ENCODE assay signal across 8 mouse cellular contexts in the genomic region with DNA sequence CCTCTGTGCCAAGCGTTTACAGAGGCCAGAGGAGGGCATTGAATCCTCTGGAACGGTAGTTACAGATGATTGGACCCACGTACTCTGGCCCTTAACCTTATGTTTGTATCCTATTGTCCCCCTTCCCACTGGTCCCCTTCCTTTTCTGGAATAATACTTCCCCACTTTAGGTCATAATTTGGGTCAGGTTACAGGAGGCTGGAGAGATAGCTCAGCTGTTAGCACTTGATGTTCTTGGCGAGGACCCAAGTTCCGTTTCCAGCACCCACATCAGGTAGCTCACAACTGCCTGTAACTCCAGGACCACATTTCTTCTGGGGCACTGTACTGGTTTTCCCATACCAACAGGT. TPM values are rescaled to one million over a fixed set of nuclear protein-coding genes. Genes with fewer than 3 reads are reported as not detected.
A peak's percentile ranks its signal among the peaks of the same experiment; 100 is the strongest.
DNase-seq lines count a peak whose midpoint lies in the region; ATAC-seq and TF ChIP-seq lines count a peak whose summit lies in the region.

No protein-coding gene starts in this region.

- no peak for TF ChIP-seq POLR2A in embryonic fibroblast, embryonic 13.5 days (IDR thresholded peaks at IDR 0.05; ENCODE audit: low read depth, low read length)

- H3K9ac ChIP-seq in ES-E14 (ENCODE audit: insufficient read depth, low read depth, low read length, poor library complexity, severe bottlenecking) = peak overlapping the region; percentile 53; the same call in 1 of the 2 replicates
- peak overlapping the region; percentile 86 for H3K9ac ChIP-seq in hindbrain, embryonic 11.5 days (ENCODE audit: low read depth, low read length)
- peak overlapping the region; percentile 82 for H3K9ac ChIP-seq in liver, embryonic 13.5 days

- DNase-seq in adrenal gland, adult 2 months = peak; percentile 10
- no peak for DNase-seq in adrenal gland, postnatal 25 days
- no peak for DNase-seq in ES-E14 (ENCODE audit: low read depth, low spot score)
- DNase-seq in hindbrain, embryonic 11.5 days (ENCODE audit: low spot score) = peak; percentile 31
- DNase-seq in liver, embryonic 13.5 days = no peak
- DNase-seq in skeletal muscle tissue, adult 2 months (ENCODE audit: low read depth, low spot score) = peak; percentile 79
- no peak for DNase-seq in right cerebral cortex, adult 2 months (ENCODE audit: low spot score in 2 of 2)

- no peaks in the 10 kb centered on the region for H3K27me3 ChIP-seq in hindbrain, embryonic 11.5 days (ENCODE audit: control insufficient read depth, insufficient read depth, low read length)
- no peaks in the 10 kb centered on the region for H3K27me3 ChIP-seq in liver, embryonic 13.5 days

- peak overlapping the region; percentile 61 for H3K4me2 ChIP-seq in hindbrain, embryonic 11.5 days (replicated peaks; ENCODE audit: low read depth, low read length)
- H3K4me2 ChIP-seq in liver, embryonic 13.5 days = peak overlapping the region; percentile 86

- in situ Hi-C loops in ES-E14 (cut with MboI; ENCODE audit: low sequenced_read_pairs in 2 of 2, unreplicated experiment in 2 of 2) = no loop called here

- H3K36me3 ChIP-seq in ES-E14 (ENCODE audit: control insufficient read depth, insufficient read depth, low read length, poor library complexity, severe bottlenecking) = peaks cover 9% of the 10 kb centered on the region; the same call in 1 of the 2 replicates
- no peaks in the 10 kb centered on the region for H3K36me3 ChIP-seq in hindbrain, embryonic 11.5 days (ENCODE audit: control insufficient read depth, insufficient read depth, low read length)
- H3K36me3 ChIP-seq in liver, embryonic 13.5 days = peaks cover 16% of the 10 kb centered on the region

- TF ChIP-seq CTCF in embryonic fibroblast, embryonic 13.5 days (IDR thresholded peaks at IDR 0.05; ENCODE audit: borderline replicate concordance, insufficient read depth, low read length) = no peak

- peak overlapping the region; percentile 86 to 94; a peak in 3 of 4 replicates for H3K4me3 ChIP-seq in ES-E14 (ENCODE audit: insufficient read depth in 1 of 2, low read depth in 1 of 2, low read length in 2 of 2, poor library complexity in 1 of 2, severe bottlenecking in 1 of 2)
- H3K4me3 ChIP-seq in embryonic fibroblast, embryonic 13.5 days (ENCODE audit: insufficient read depth, low read length) = peak overlapping the region; percentile 38
- H3K4me3 ChIP-seq in hindbrain, embryonic 11.5 days (ENCODE audit: low read depth, low read length) = peak overlapping the region; percentile 55
- peak overlapping the region; percentile 70 for H3K4me3 ChIP-seq in liver, embryonic 13.5 days (replicated peaks)

- H3K4me1 ChIP-seq in ES-E14 (ENCODE audit: control insufficient read depth in 2 of 2, insufficient read depth in 2 of 2, low read length in 2 of 2, poor library complexity in 1 of 2) = peaks cover 3% of the 10 kb centered on the region in 2 experiments; a peak in 2 of 4 replicates
- H3K4me1 ChIP-seq in embryonic fibroblast, embryonic 13.5 days (ENCODE audit: control insufficient read depth, insufficient read depth, low read length) = 0 out of 2 replicates have a peak, but pooled peaks cover 4% of the 10 kb centered on the region
- H3K4me1 ChIP-seq in hindbrain, embryonic 11.5 days (replicated peaks; ENCODE audit: control insufficient read depth, insufficient read depth, low read length) = peaks cover 2% of the 10 kb centered on the region; the same call in 1 of the 2 replicates
- peaks cover 35% of the 10 kb centered on the region for H3K4me1 ChIP-seq in liver, embryonic 13.5 days (replicated peaks)

- no peaks in the 10 kb centered on the region for H3K9me3 ChIP-seq in ES-E14 (ENCODE audit: control insufficient read depth, insufficient read depth, low read depth, low read length)
- H3K9me3 ChIP-seq in hindbrain, embryonic 11.5 days (ENCODE audit: control insufficient read depth, low read length) = no peaks in the 10 kb centered on the region
- no peaks in the 10 kb centered on the region for H3K9me3 ChIP-seq in liver, embryonic 13.5 days (replicated peaks)

- WGBS in hindbrain, embryonic 11.5 days = 30% methylated on average over 5 of the region's 5 CpGs
- WGBS in liver, embryonic 13.5 days (ENCODE audit: insufficient replicate concordance) = 12% methylated on average over 5 of the region's 5 CpGs

- no peak overlapping the region for H3K27ac ChIP-seq in ES-E14 (ENCODE audit: insufficient read depth, low read depth, low read length, poor library complexity, severe bottlenecking)
- peak overlapping the region; percentile 92 for H3K27ac ChIP-seq in embryonic fibroblast, embryonic 13.5 days (ENCODE audit: insufficient read depth, low read length)
- H3K27ac ChIP-seq in hindbrain, embryonic 11.5 days (ENCODE audit: low read depth, low read length) = peak overlapping the region; percentile 95
- H3K27ac ChIP-seq in liver, embryonic 13.5 days = peak overlapping the region; percentile 97

- ATAC-seq in hindbrain, embryonic 11.5 days (ENCODE audit: low FRiP score) = no peak
- no peak for ATAC-seq in liver, embryonic 13.5 days (ENCODE audit: low read depth)

TF ChIP-seq in ES-E14, 5 proteins besides CTCF, POLR2A, EP300 and RAD21:
- TF ChIP-seq HCFC1 (IDR thresholded peaks at IDR 0.05; ENCODE audit: borderline replicate concordance, insufficient read depth, low read length) = no peak
- TF ChIP-seq ZNF384 (IDR thresholded peaks at IDR 0.05; ENCODE audit: low read depth, low read length) = no peak

RNA-seq across cellular contexts. Expression of gene Dhodh, which starts 0.7 kb away (rescaled TPM):
- 10 to 100 TPM; 19.9 to 20.1 TPM for total RNA-seq in adrenal gland, adult 2 months (2021)
- polyA plus RNA-seq in adrenal gland, adult 2 months (2012; rRNA removed) = 24.9 and 27.3 TPM in 2 replicates
- 23.6 and 25.1 TPM in 2 replicates for total RNA-seq in adrenal gland, postnatal 25 days (2021)
- 57.3 and 103 TPM in 2 replicates for total RNA-seq in ES-E14 (2012; rRNA removed)
- polyA plus RNA-seq in embryonic fibroblast, embryonic 13.5 days (2011; ENCODE audit: insufficient read length, low read depth, missing spikeins) = 8.0 and 10.6 TPM in 2 replicates
- polyA plus RNA-seq in hindbrain, embryonic 11.5 days (2014; fragmentation: Nextera tagmentation; extraction: Ambion mirVana) = 34.4 and 36.3 TPM in 2 replicates
- polyA plus RNA-seq in liver, embryonic 13.5 days (2015; fragmentation: Nextera tagmentation; extraction: Ambion mirVana) = 25.9 and 26.5 TPM in 2 replicates

RNA-seq across cellular contexts. Expression of gene Pkd1l3, which starts 5.2 kb away (rescaled TPM):
- under 1 TPM; 0.17 to 0.24 TPM for total RNA-seq in adrenal gland, adult 2 months (2021)
- polyA plus RNA-seq in adrenal gland, adult 2 months (2012; rRNA removed) = 0.08 TPM in 2 replicates
- 0.06 TPM in 1 of 2 replicates, not detected in the other for total RNA-seq in adrenal gland, postnatal 25 days (2021)
- 0.54 and 0.58 TPM in 2 replicates for total RNA-seq in ES-E14 (2012; rRNA removed)
- not detected in 2 replicates for polyA plus RNA-seq in embryonic fibroblast, embryonic 13.5 days (2011; ENCODE audit: insufficient read length, low read depth, missing spikeins)
- polyA plus RNA-seq in hindbrain, embryonic 11.5 days (2014; fragmentation: Nextera tagmentation; extraction: Ambion mirVana) = 0.27 and 0.69 TPM in 2 replicates
- 0.58 and 0.85 TPM in 2 replicates for polyA plus RNA-seq in liver, embryonic 13.5 days (2015; fragmentation: Nextera tagmentation; extraction: Ambion mirVana)

RNA-seq across cellular contexts. Expression of gene Hp, which starts 30.2 kb away (rescaled TPM):
- total RNA-seq in adrenal gland, adult 2 months (2021) = 100 to 1,000 TPM; 158 to 462 TPM
- polyA plus RNA-seq in adrenal gland, adult 2 months (2012; rRNA removed) = 81.5 and 171 TPM in 2 replicates
- 78.2 and 105 TPM in 2 replicates for total RNA-seq in adrenal gland, postnatal 25 days (2021)
- not detected in 2 replicates for total RNA-seq in ES-E14 (2012; rRNA removed)
- polyA plus RNA-seq in embryonic fibroblast, embryonic 13.5 days (2011; ENCODE audit: insufficient read length, low read depth, missing spikeins) = 0.39 TPM in 1 of 2 replicates, not detected in the other
- polyA plus RNA-seq in hindbrain, embryonic 11.5 days (2014; fragmentation: Nextera tagmentation; extraction: Ambion mirVana) = 0.81 and 1.7 TPM in 2 replicates
- 13.9 and 16.7 TPM in 2 replicates for polyA plus RNA-seq in liver, embryonic 13.5 days (2015; fragmentation: Nextera tagmentation; extraction: Ambion mirVana)

RNA-seq across cellular contexts. Expression of gene Txnl4b, which starts 43.4 kb away (rescaled TPM):
- total RNA-seq in adrenal gland, adult 2 months (2021) = 10 to 100 TPM; 12.5 to 13.3 TPM
- polyA plus RNA-seq in adrenal gland, adult 2 months (2012; rRNA removed) = 2.4 and 4.2 TPM in 2 replicates
- 13.1 and 16.2 TPM in 2 replicates for total RNA-seq in adrenal gland, postnatal 25 days (2021)
- 4.1 and 7.8 TPM in 2 replicates for total RNA-seq in ES-E14 (2012; rRNA removed)
- polyA plus RNA-seq in embryonic fibroblast, embryonic 13.5 days (2011; ENCODE audit: insufficient read length, low read depth, missing spikeins) = 8.2 and 13.1 TPM in 2 replicates
- 31.5 and 33.2 TPM in 2 replicates for polyA plus RNA-seq in hindbrain, embryonic 11.5 days (2014; fragmentation: Nextera tagmentation; extraction: Ambion mirVana)
- 11.8 and 13.4 TPM in 2 replicates for polyA plus RNA-seq in liver, embryonic 13.5 days (2015; fragmentation: Nextera tagmentation; extraction: Ambion mirVana)

RNA-seq across cellular contexts. Expression of gene Dhx38, which starts 43.5 kb away (rescaled TPM):
- 10 to 100 TPM; 22.2 to 23.4 TPM for total RNA-seq in adrenal gland, adult 2 months (2021)
- polyA plus RNA-seq in adrenal gland, adult 2 months (2012; rRNA removed) = 13.3 and 15.0 TPM in 2 replicates
- 27.9 and 29.1 TPM in 2 replicates for total RNA-seq in adrenal gland, postnatal 25 days (2021)
- total RNA-seq in ES-E14 (2012; rRNA removed) = 54.7 and 61.8 TPM in 2 replicates
- polyA plus RNA-seq in embryonic fibroblast, embryonic 13.5 days (2011; ENCODE audit: insufficient read length, low read depth, missing spikeins) = 23.0 and 23.3 TPM in 2 replicates
- polyA plus RNA-seq in hindbrain, embryonic 11.5 days (2014; fragmentation: Nextera tagmentation; extraction: Ambion mirVana) = 14.9 and 19.5 TPM in 2 replicates
- 12.5 and 14.4 TPM in 2 replicates for polyA plus RNA-seq in liver, embryonic 13.5 days (2015; fragmentation: Nextera tagmentation; extraction: Ambion mirVana)

Comparison
In these comparisons a context has a peak if more than half of its experiments do, and no peak if none do; other contexts are left out.
1. DNase-seq: peak in adrenal gland, adult 2 months (single experiment), hindbrain, embryonic 11.5 days (single experiment) and skeletal muscle tissue, adult 2 months (single experiment); none in adrenal gland, postnatal 25 days (single experiment), ES-E14 (single experiment), liver, embryonic 13.5 days (single experiment) and right cerebral cortex, adult 2 months (0 of 2).
2. H3K4me3 ChIP-seq: peak in every context shown above with its lines; median percentile 90 in ES-E14; 70 in liver, embryonic 13.5 days; 55 in hindbrain, embryonic 11.5 days; 38 in embryonic fibroblast, embryonic 13.5 days.
3. Peak in every context shown above with its lines, with median percentiles within 50 percentile points of each other: H3K9ac ChIP-seq.